21 mouse cellular contexts compared by ENCODE assay signal in the genomic region with DNA sequence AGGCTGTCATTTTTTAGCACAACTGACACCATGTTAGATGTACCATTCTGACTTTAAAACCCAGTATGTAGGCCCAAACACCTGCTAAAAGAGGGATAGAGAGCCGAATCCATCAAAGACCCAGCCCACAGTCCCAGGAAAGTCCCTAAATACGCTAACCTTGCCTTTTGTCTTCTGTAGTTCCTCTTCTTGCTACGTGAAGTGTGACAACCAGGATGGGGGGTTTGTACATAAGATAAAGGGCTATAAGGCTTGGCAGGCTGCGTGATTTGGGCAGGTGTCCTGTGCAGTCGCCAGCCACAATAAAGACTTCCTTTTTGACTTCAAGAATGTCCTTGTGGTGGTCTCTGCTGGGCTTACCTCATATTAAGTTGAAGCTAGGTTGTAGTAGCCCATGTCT.
"Had no signal": no experiment of that assay in that cellular context is flagged by ENCODE, and none has a peak within 500 bp of the region (broad histone marks: within the 10 kb centered on the region; RNA-seq: fewer than 3 reads in every experiment).

No protein-coding gene starts in this region.

- H3K4me2 ChIP-seq: kidney, embryonic 15.5 days; limb, embryonic 15.5 days; liver, embryonic 11.5 days; liver, embryonic 15.5 days; lung, embryonic 15.5 days; neural tube, embryonic 12.5 days; neural tube, embryonic 15.5 days; stomach, embryonic 15.5 days had no signal

- H3K4me1 ChIP-seq: kidney, embryonic 15.5 days; limb, embryonic 15.5 days; lung, embryonic 15.5 days; midbrain, embryonic 10.5 days; neural tube, embryonic 12.5 days; neural tube, embryonic 15.5 days; stomach, embryonic 15.5 days had no signal

- H3K27me3 ChIP-seq: kidney, embryonic 15.5 days; limb, embryonic 15.5 days; liver, embryonic 15.5 days; lung, embryonic 15.5 days; megakaryocyte, embryonic 14.5 days; neural tube, embryonic 12.5 days; neural tube, embryonic 15.5 days; stomach, embryonic 15.5 days had no signal

- H3K4me3 ChIP-seq: kidney, embryonic 15.5 days; limb, embryonic 15.5 days; liver, embryonic 15.5 days; lung, embryonic 15.5 days; megakaryocyte, embryonic 14.5 days; midbrain, embryonic 10.5 days; neural tube, embryonic 12.5 days; neural tube, embryonic 15.5 days; stomach, embryonic 15.5 days had no signal

- H3K36me3 ChIP-seq: kidney, embryonic 15.5 days; limb, embryonic 15.5 days; liver, embryonic 15.5 days; lung, embryonic 15.5 days; midbrain, embryonic 10.5 days; neural tube, embryonic 12.5 days; neural tube, embryonic 15.5 days; stomach, embryonic 15.5 days had no signal

- H3K27ac ChIP-seq: kidney, embryonic 15.5 days; limb, embryonic 15.5 days; liver, embryonic 15.5 days; lung, embryonic 15.5 days; midbrain, embryonic 10.5 days; neural tube, embryonic 12.5 days; neural tube, embryonic 15.5 days; stomach, embryonic 15.5 days had no signal

- H3K9me3 ChIP-seq: kidney, embryonic 15.5 days; limb, embryonic 15.5 days; liver, embryonic 15.5 days; lung, embryonic 15.5 days; megakaryocyte, embryonic 14.5 days; midbrain, embryonic 10.5 days; neural tube, embryonic 12.5 days; neural tube, embryonic 15.5 days; stomach, embryonic 15.5 days had no signal

- DNase-seq: kidney, adult 11 months; kidney, adult 8-10 months; kidney, postnatal 14 days; kidney, postnatal 4 days; lung, adult 18-20 months; lung, postnatal 10 days; lung, postnatal 36 days; midbrain, embryonic 14.5 days; retina, postnatal 1 day; right cerebral cortex, postnatal 25 days; thymus, postnatal 25 days had no signal

- H3K9ac ChIP-seq: kidney, embryonic 15.5 days; limb, embryonic 15.5 days; liver, embryonic 15.5 days; lung, embryonic 15.5 days; neural tube, embryonic 12.5 days; neural tube, embryonic 15.5 days; stomach, embryonic 15.5 days had no signal
